Mouse (Mus musculus): ENCODE results near the gene Cask. TPM values are rescaled to one million over a fixed set of nuclear protein-coding genes. Genes with fewer than 3 reads are reported as not detected.

The Cask gene
- total and polyA plus RNA-seq, 3 experiments: 9.4 to 13.3 TPM; not detected in 1

GRCm38 (mm10) chrX:13859051-13859450 is 7.9 kb upstream of the Cask start:
- TF ChIP-seq UBTF (IDR thresholded peaks at IDR 0.05; ENCODE audit: borderline replicate concordance, insufficient read depth, low read depth, low read length) (no peak), RCOR1 (IDR thresholded peaks at IDR 0.05; ENCODE audit: low read depth, low read length) (no peak), KAT2A (conservative IDR thresholded peaks at IDR 0.05; ENCODE audit: low read depth, low read length) (no peak), TBP (IDR thresholded peaks at IDR 0.05; ENCODE audit: low read depth, low read length) (0 out of 2 replicates have a peak, but pooled peaks have one; percentile 24), MEF2A (IDR thresholded peaks at IDR 0.05; ENCODE audit: extremely low read depth, insufficient replicate concordance, low read depth, low read length, poor library complexity, severe bottlenecking) (no peak), SIN3A (IDR thresholded peaks at IDR 0.05; ENCODE audit: low read length) (no peak), ZNF384 (IDR thresholded peaks at IDR 0.05; ENCODE audit: low read depth, low read length) (no peak), GATA1 (IDR thresholded peaks at IDR 0.05; ENCODE audit: low read depth, low read length) (no peak)
- Histone ChIP-seq H3K36me3 (ENCODE audit: control insufficient read depth in 1 of 2, insufficient read depth in 2 of 2, low read length in 2 of 2) (no peaks in the 10 kb centered on the region), H3K9ac (ENCODE audit: control insufficient read depth, low read depth, low read length, poor library complexity, severe bottlenecking) (no peak overlapping the region), H3K27ac (ENCODE audit: control insufficient read depth, low read depth, low read length) (no peak overlapping the region), H3K4me1 (ENCODE audit: control insufficient read depth in 1 of 2, insufficient read depth in 2 of 2, low read length in 2 of 2) (no peaks in the 10 kb centered on the region), H3K27me3 (ENCODE audit: control insufficient read depth in 1 of 2, insufficient read depth in 2 of 2, low read length in 2 of 2) (peaks cover 0 to 1% of the 10 kb centered on the region in 2 experiments; a peak in 2 of 4 replicates), H3K79me2 (ENCODE audit: control insufficient read depth, insufficient read depth, low read length, poor library complexity) (no peaks in the 10 kb centered on the region), H3K4me3 (ENCODE audit: control insufficient read depth in 1 of 2, insufficient read depth in 1 of 2, low read depth in 2 of 2, low read length in 2 of 2) (no peak overlapping the region), H3K9me3 (replicated peaks; ENCODE audit: insufficient read depth, low read length) (no peaks in the 10 kb centered on the region)
- DNase-seq (ENCODE audit: low read depth, low spot score): no peak

DNA sequence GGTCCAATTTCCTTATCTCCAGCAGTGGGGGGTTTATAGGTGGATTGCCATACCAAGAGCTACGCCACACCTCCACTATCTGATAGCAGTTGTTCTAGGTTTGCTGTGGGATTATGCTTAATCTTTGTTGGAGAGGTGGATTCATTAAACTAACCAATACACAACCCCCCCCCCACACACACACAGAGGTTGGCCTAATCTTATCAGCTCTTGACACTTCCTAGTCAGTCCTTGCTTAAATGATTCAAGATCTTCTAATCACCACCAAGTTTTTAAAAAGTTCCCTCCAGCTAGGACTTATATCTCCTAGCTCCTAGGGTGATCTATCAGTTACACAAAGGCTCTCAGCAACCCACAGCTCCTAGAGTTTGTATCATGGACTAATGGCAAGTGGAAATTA is 2.7 kb downstream of the Cask start:
- Histone ChIP-seq H3K27ac (ENCODE audit: control insufficient read depth, low read depth, low read length) (peak overlapping the region; percentile 68), H3K4me3 (ENCODE audit: control insufficient read depth in 1 of 2, insufficient read depth in 1 of 2, low read depth in 2 of 2, low read length in 2 of 2) (peak overlapping the region; percentile 82 to 89), H3K9ac (ENCODE audit: control insufficient read depth, low read depth, low read length, poor library complexity, severe bottlenecking) (no peak overlapping the region; the same call in 1 of the 2 replicates), H3K79me2 (ENCODE audit: control insufficient read depth, insufficient read depth, low read length, poor library complexity) (peaks cover 8% of the 10 kb centered on the region), H3K9me3 (replicated peaks; ENCODE audit: insufficient read depth, low read length) (no peaks in the 10 kb centered on the region), H3K36me3 (ENCODE audit: control insufficient read depth in 1 of 2, insufficient read depth in 2 of 2, low read length in 2 of 2) (peaks cover 0 to 6% of the 10 kb centered on the region in 2 experiments; a peak in 2 of 4 replicates), H3K27me3 (ENCODE audit: control insufficient read depth in 1 of 2, insufficient read depth in 2 of 2, low read length in 2 of 2) (no peaks in the 10 kb centered on the region; a peak in 1 of 4 replicates), H3K4me1 (ENCODE audit: control insufficient read depth in 1 of 2, insufficient read depth in 2 of 2, low read length in 2 of 2) (peaks cover 9 to 10% of the 10 kb centered on the region in 2 experiments; a peak in 3 of 4 replicates)
- no peak for DNase-seq (ENCODE audit: low read depth, low spot score)
- TF ChIP-seq KAT2A (conservative IDR thresholded peaks at IDR 0.05; ENCODE audit: low read depth, low read length) (no peak), MAFK (IDR thresholded peaks at IDR 0.05; ENCODE audit: borderline replicate concordance, low read depth, low read length) (no peak), TCF12 (IDR thresholded peaks at IDR 0.05; ENCODE audit: low read depth, low read length) (peak; percentile 64; the same call in 1 of the 2 replicates), USF1 (IDR thresholded peaks at IDR 0.05; ENCODE audit: low read depth, low read length) (no peak), MYB (IDR thresholded peaks at IDR 0.05; ENCODE audit: low read depth, low read length) (no peak), TBP (IDR thresholded peaks at IDR 0.05; ENCODE audit: low read depth, low read length) (no peak), EP300 (IDR thresholded peaks at IDR 0.05; ENCODE audit: low read depth in 1 of 2, low read length in 2 of 2) (peak; percentile 39 to 60; a peak in 2 of 4 replicates), ELF1 (IDR thresholded peaks at IDR 0.05; ENCODE audit: low read depth, low read length) (peak; percentile 18; the same call in 1 of the 2 replicates), SIN3A (IDR thresholded peaks at IDR 0.05; ENCODE audit: low read length) (peak; percentile 28; the same call in 1 of the 2 replicates), GATA1 (IDR thresholded peaks at IDR 0.05; ENCODE audit: low read depth, low read length) (peak; percentile 82), MXI1 (IDR thresholded peaks at IDR 0.05; ENCODE audit: low read depth, low read length) (no peak; the same call in 1 of the 2 replicates), HCFC1 (IDR thresholded peaks at IDR 0.05; ENCODE audit: low read depth, low read length) (no peak), MAZ (IDR thresholded peaks at IDR 0.05; ENCODE audit: low read depth, low read length) (no peak), SMC3 (IDR thresholded peaks at IDR 0.05; ENCODE audit: low read depth, low read length) (no peak), BHLHE40 (IDR thresholded peaks at IDR 0.05; ENCODE audit: borderline replicate concordance, low read depth, low read length) (peak; percentile 17; the same call in 1 of the 2 replicates), MYC (IDR thresholded peaks at IDR 0.05; ENCODE audit: low read depth, low read length) (no peak), MEF2A (IDR thresholded peaks at IDR 0.05; ENCODE audit: extremely low read depth, insufficient replicate concordance, low read depth, low read length, poor library complexity, severe bottlenecking) (no peak), CHD1 (IDR thresholded peaks at IDR 0.05; ENCODE audit: low read depth, low read length) (no peak), CTCF (IDR thresholded peaks at IDR 0.05 in 2 of 3, conservative IDR thresholded peaks at IDR 0.05 in 1 of 3; ENCODE audit: control insufficient read depth in 1 of 3, insufficient read depth in 1 of 3, low read depth in 2 of 3, low read length in 3 of 3, poor library complexity in 1 of 3, severe bottlenecking in 1 of 3) (no peak), ZNF384 (IDR thresholded peaks at IDR 0.05; ENCODE audit: low read depth, low read length) (no peak), E2F4 (IDR thresholded peaks at IDR 0.05; ENCODE audit: borderline replicate concordance, low read depth, low read length) (no peak), GABPA (IDR thresholded peaks at IDR 0.05; ENCODE audit: low read depth, low read length) (no peak), ETS1 (IDR thresholded peaks at IDR 0.05; ENCODE audit: low read depth, low read length) (peak; percentile 68), RCOR1 (IDR thresholded peaks at IDR 0.05; ENCODE audit: low read depth, low read length) (peak; percentile 68), RAD21 (IDR thresholded peaks at IDR 0.05; ENCODE audit: low read depth, low read length) (no peak), NELFE (IDR thresholded peaks at IDR 0.05; ENCODE audit: low read depth, low read length) (no peak), TAL1 (IDR thresholded peaks at IDR 0.05; ENCODE audit: low read length) (no peak)
